Mouse (Mus musculus): ENCODE data around the gene Ccr8. TPM values are rescaled to one million over a fixed set of nuclear protein-coding genes. Genes with fewer than 3 reads are reported as not detected.
"Not testable (repeated sequence)": the region's sequence is repeated elsewhere in the genome, so short reads cannot be mapped to it uniquely, and the experiment has no call there.

The Ccr8 gene
- polyA plus RNA-seq, 1 experiment from 2014 or later, result not detected

GRCm38 (mm10) chr9:120079901-120080300 is 12.0 kb upstream of the Ccr8 start:
- no peak overlapping the region for H3K27ac ChIP-seq
- H3K4me3 ChIP-seq (ENCODE audit: inconsistent target), result no peak overlapping the region
- H3K79me2 ChIP-seq (ENCODE audit: inconsistent target), result no peaks in the 10 kb centered on the region
- H3K36me3 ChIP-seq (ENCODE audit: inconsistent target), result no peaks in the 10 kb centered on the region
- WGBS (ENCODE audit: missing documents), result 43% methylated on average over 5 of the region's 7 CpGs

GRCm38 (mm10) chr9:120080546-120081108 is 11.3 kb upstream of the Ccr8 start:
- Histone ChIP-seq H3K36me3 (ENCODE audit: inconsistent target) (no peaks in the 10 kb centered on the region), H3K79me2 (ENCODE audit: inconsistent target) (no peaks in the 10 kb centered on the region), H3K27ac (no peak overlapping the region), H3K4me3 (ENCODE audit: inconsistent target) (no peak overlapping the region)
- 87% methylated on average over 8 of the region's 8 CpGs for WGBS (ENCODE audit: missing documents)

GRCm38 (mm10) chr9:120081247-120081646 is 10.7 kb upstream of the Ccr8 start:
- Histone ChIP-seq H3K4me3 (ENCODE audit: inconsistent target) (no peak overlapping the region), H3K79me2 (ENCODE audit: inconsistent target) (no peaks in the 10 kb centered on the region), H3K36me3 (ENCODE audit: inconsistent target) (no peaks in the 10 kb centered on the region), H3K27ac (no peak overlapping the region)
- WGBS (ENCODE audit: missing documents), result 78% methylated on average over 6 of the region's 6 CpGs

GRCm38 (mm10) chr9:120081967-120082366 is 9.9 kb upstream of the Ccr8 start:
- no peak overlapping the region for H3K27ac ChIP-seq
- no peaks in the 10 kb centered on the region for H3K79me2 ChIP-seq (ENCODE audit: inconsistent target)
- 96% methylated on average over 5 of the region's 5 CpGs for WGBS (ENCODE audit: missing documents)
- no peaks in the 10 kb centered on the region for H3K36me3 ChIP-seq (ENCODE audit: inconsistent target)
- H3K4me3 ChIP-seq (ENCODE audit: inconsistent target), result no peak overlapping the region

GRCm38 (mm10) chr9:120082691-120083090 is 9.2 kb upstream of the Ccr8 start:
- H3K79me2 ChIP-seq (ENCODE audit: inconsistent target), result no peaks in the 10 kb centered on the region
- 87% methylated on average over 4 of the region's 4 CpGs for WGBS (ENCODE audit: missing documents)
- no peaks in the 10 kb centered on the region for H3K36me3 ChIP-seq (ENCODE audit: inconsistent target)
- no peak overlapping the region for H3K4me3 ChIP-seq (ENCODE audit: inconsistent target)
- H3K27ac ChIP-seq, result no peak overlapping the region

GRCm38 (mm10) chr9:120083158-120083894 is 8.6 kb upstream of the Ccr8 start:
- H3K36me3 ChIP-seq (ENCODE audit: inconsistent target), result no peaks in the 10 kb centered on the region
- WGBS (ENCODE audit: missing documents), result 69% methylated on average over 18 of the region's 18 CpGs
- no peak overlapping the region for H3K4me3 ChIP-seq (ENCODE audit: inconsistent target)
- no peak overlapping the region for H3K27ac ChIP-seq
- H3K79me2 ChIP-seq (ENCODE audit: inconsistent target), result no peaks in the 10 kb centered on the region

GRCm38 (mm10) chr9:120084406-120084805 is 7.5 kb upstream of the Ccr8 start:
- 95% methylated on average over 9 of the region's 9 CpGs for WGBS (ENCODE audit: missing documents)
- no peaks in the 10 kb centered on the region for H3K79me2 ChIP-seq (ENCODE audit: inconsistent target)
- H3K27ac ChIP-seq, result no peak overlapping the region

GRCm38 (mm10) chr9:120089125-120089524 is 2.8 kb upstream of the Ccr8 start:
- 93% methylated on average over 7 of the region's 7 CpGs for WGBS (ENCODE audit: missing documents)
- H3K27ac ChIP-seq, result no peak overlapping the region
- H3K79me2 ChIP-seq (ENCODE audit: inconsistent target), result no peaks in the 10 kb centered on the region
- no peaks in the 10 kb centered on the region for H3K36me3 ChIP-seq (ENCODE audit: inconsistent target)
- H3K4me3 ChIP-seq (ENCODE audit: inconsistent target), result no peak overlapping the region

More at GRCm38 (mm10) chr9:120084406-120084805, 7.5 kb upstream of the Ccr8 start:
- no peaks in the 10 kb centered on the region for H3K36me3 ChIP-seq (ENCODE audit: inconsistent target)
- H3K4me3 ChIP-seq (ENCODE audit: inconsistent target), result no peak overlapping the region

- H3K36me3 ChIP-seq (ENCODE audit: inconsistent target), result no peaks in the 10 kb centered on the region
- H3K27ac ChIP-seq, result no peak overlapping the region
- H3K79me2 ChIP-seq (ENCODE audit: inconsistent target), result no peaks in the 10 kb centered on the region
- WGBS (ENCODE audit: missing documents), result 89% methylated on average over 5 of the region's 10 CpGs
- no peak overlapping the region for H3K4me3 ChIP-seq (ENCODE audit: inconsistent target)
Measured at GRCm38 (mm10) chr9:120091086-120091485, 828 bp upstream of the Ccr8 start.

- Histone ChIP-seq H3K27ac (no peak overlapping the region), H3K4me3 (ENCODE audit: inconsistent target) (no peak overlapping the region), H3K36me3 (ENCODE audit: inconsistent target) (no peaks in the 10 kb centered on the region), H3K79me2 (ENCODE audit: inconsistent target) (no peaks in the 10 kb centered on the region)
- 90% methylated on average over 10 of the region's 13 CpGs for WGBS (ENCODE audit: missing documents)
Measured at GRCm38 (mm10) chr9:120093701-120094100, 1.8 kb downstream of the Ccr8 start.

- no peaks in the 10 kb centered on the region for H3K79me2 ChIP-seq (ENCODE audit: inconsistent target)
- 20% methylated on average over 6 of the region's 7 CpGs for WGBS (ENCODE audit: missing documents)
- H3K27ac ChIP-seq, result no peak overlapping the region
- H3K36me3 ChIP-seq (ENCODE audit: inconsistent target), result no peaks in the 10 kb centered on the region
- no peak overlapping the region for H3K4me3 ChIP-seq (ENCODE audit: inconsistent target)
Measured at GRCm38 (mm10) chr9:120095886-120096285, 4.0 kb downstream of the Ccr8 start.

- no peak overlapping the region for H3K4me3 ChIP-seq (ENCODE audit: inconsistent target)
- H3K79me2 ChIP-seq (ENCODE audit: inconsistent target), result no peaks in the 10 kb centered on the region
- H3K27ac ChIP-seq, result no peak overlapping the region
- H3K36me3 ChIP-seq (ENCODE audit: inconsistent target), result no peaks in the 10 kb centered on the region
- 23% methylated on average over 7 of the region's 7 CpGs for WGBS (ENCODE audit: missing documents)
Measured at GRCm38 (mm10) chr9:120098682-120099081, 6.8 kb downstream of the Ccr8 start.

GRCm38 (mm10) chr9:120099304-120099703 is 7.4 kb downstream of the Ccr8 start:
- Histone ChIP-seq H3K27ac (no peak overlapping the region), H3K36me3 (ENCODE audit: inconsistent target) (no peaks in the 10 kb centered on the region), H3K4me3 (ENCODE audit: inconsistent target) (no peak overlapping the region), H3K79me2 (ENCODE audit: inconsistent target) (no peaks in the 10 kb centered on the region)
- WGBS (ENCODE audit: missing documents), result 94% methylated on average over 7 of the region's 8 CpGs

GRCm38 (mm10) chr9:120101165-120101564 is 9.3 kb downstream of the Ccr8 start:
- H3K36me3 ChIP-seq (ENCODE audit: inconsistent target), result no peaks in the 10 kb centered on the region
- 77% methylated on average over 2 of the region's 2 CpGs for WGBS (ENCODE audit: missing documents)
- H3K79me2 ChIP-seq (ENCODE audit: inconsistent target), result no peaks in the 10 kb centered on the region
- no peak overlapping the region for H3K27ac ChIP-seq
- H3K4me3 ChIP-seq (ENCODE audit: inconsistent target), result no peak overlapping the region

GRCm38 (mm10) chr9:120108953-120109352 is 17.0 kb downstream of the Ccr8 start:
- H3K4me3 ChIP-seq (ENCODE audit: inconsistent target); H3K36me3 ChIP-seq (ENCODE audit: inconsistent target); H3K27ac ChIP-seq: not testable (repeated sequence)
- peaks cover 30% of the 10 kb centered on the region for H3K79me2 ChIP-seq (ENCODE audit: inconsistent target)
- WGBS (ENCODE audit: missing documents), result 93% methylated on average over 12 of the region's 12 CpGs
